In genomic region chr9:49980344-49981207, GRCm38 (mm10) we compare ENCODE assay signal across 8 mouse cellular contexts.
DNase-seq lines count a peak whose midpoint lies in the region; ATAC-seq and TF ChIP-seq lines count a peak whose summit lies in the region.

No protein-coding gene starts in this region.

- 56% methylated on average over 7 of the region's 7 CpGs for WGBS in intestine, embryonic 14.5 days
- WGBS in intestine, postnatal 0 days: 57% methylated on average over 7 of the region's 7 CpGs
- 51% methylated on average over 7 of the region's 7 CpGs for WGBS in forebrain, embryonic 16.5 days
- WGBS in hindbrain, embryonic 15.5 days: 47% methylated on average over 7 of the region's 7 CpGs

- H3K27ac ChIP-seq in intestine, embryonic 14.5 days (ENCODE audit: low read depth): peak overlapping the region; percentile 45
- H3K27ac ChIP-seq in intestine, postnatal 0 days (ENCODE audit: low read depth, low read length): no peak overlapping the region
- no peak overlapping the region; the same call in 1 of the 2 replicates for H3K27ac ChIP-seq in forebrain, embryonic 16.5 days (ENCODE audit: low read length)
- H3K27ac ChIP-seq in hindbrain, embryonic 15.5 days (replicated peaks): peak overlapping the region; percentile 17; the same call in 1 of the 2 replicates

- ATAC-seq in intestine, embryonic 14.5 days (replicated peaks; ENCODE audit: low FRiP score, low TSS enrichment, low read depth): peak; percentile 64
- ATAC-seq in intestine, postnatal 0 days: no peak
- ATAC-seq in forebrain, embryonic 16.5 days: peak; percentile 61
- ATAC-seq in hindbrain, embryonic 15.5 days (ENCODE audit: low FRiP score, low read depth): peak; percentile 76; the same call in 1 of the 2 replicates

- DNase-seq in intestine, embryonic 14.5 days (ENCODE audit: low spot score): peak; percentile 69
- DNase-seq in adrenal gland, postnatal 36 days: peak; percentile 58 to 65
- peak; percentile 64 to 75 for DNase-seq in layer of hippocampus, postnatal 36 days
- peak; percentile 82 for DNase-seq in right cerebral cortex, adult 2 months (ENCODE audit: low spot score in 2 of 2)
- no peak for DNase-seq in urinary bladder, adult 18-20 months (ENCODE audit: low spot score in 2 of 2)

- H3K9me3 ChIP-seq in intestine, embryonic 14.5 days (ENCODE audit: control insufficient read depth, low read length): no peaks in the 10 kb centered on the region
- no peaks in the 10 kb centered on the region for H3K9me3 ChIP-seq in intestine, postnatal 0 days (ENCODE audit: control insufficient read depth)
- H3K9me3 ChIP-seq in forebrain, embryonic 16.5 days (ENCODE audit: control insufficient read depth, low read length): no peaks in the 10 kb centered on the region
- no peaks in the 10 kb centered on the region for H3K9me3 ChIP-seq in hindbrain, embryonic 15.5 days

- no peak overlapping the region for H3K9ac ChIP-seq in intestine, embryonic 14.5 days (ENCODE audit: low read length)
- H3K9ac ChIP-seq in intestine, postnatal 0 days (ENCODE audit: low read depth, low read length): no peak overlapping the region
- H3K9ac ChIP-seq in forebrain, embryonic 16.5 days (replicated peaks; ENCODE audit: low read depth, low read length): no peak overlapping the region
- no peak overlapping the region for H3K9ac ChIP-seq in hindbrain, embryonic 15.5 days

- no peak for TF ChIP-seq CTCF in intestine, postnatal 0 days (IDR thresholded peaks at IDR 0.05; ENCODE audit: low read depth)

- no peaks in the 10 kb centered on the region for H3K27me3 ChIP-seq in intestine, embryonic 14.5 days (replicated peaks; ENCODE audit: control insufficient read depth, insufficient read depth, low read length)
- H3K27me3 ChIP-seq in intestine, postnatal 0 days (replicated peaks; ENCODE audit: control insufficient read depth, insufficient read depth, low read length): no peaks in the 10 kb centered on the region
- H3K27me3 ChIP-seq in forebrain, embryonic 16.5 days (replicated peaks; ENCODE audit: control insufficient read depth, insufficient read depth, low read length): no peaks in the 10 kb centered on the region
- H3K27me3 ChIP-seq in hindbrain, embryonic 15.5 days: no peaks in the 10 kb centered on the region

- peaks cover 23% of the 10 kb centered on the region for H3K4me1 ChIP-seq in intestine, embryonic 14.5 days (replicated peaks; ENCODE audit: control insufficient read depth, insufficient read depth, low read length)
- no peaks in the 10 kb centered on the region for H3K4me1 ChIP-seq in intestine, postnatal 0 days (replicated peaks; ENCODE audit: control insufficient read depth, insufficient read depth, low read length)
- H3K4me1 ChIP-seq in forebrain, embryonic 16.5 days (replicated peaks; ENCODE audit: control insufficient read depth, insufficient read depth, low read length): peaks cover 15% of the 10 kb centered on the region
- peaks cover 19% of the 10 kb centered on the region for H3K4me1 ChIP-seq in hindbrain, embryonic 15.5 days (replicated peaks)

- H3K4me3 ChIP-seq in intestine, embryonic 14.5 days (ENCODE audit: low read depth, low read length): no peak overlapping the region
- no peak overlapping the region for H3K4me3 ChIP-seq in intestine, postnatal 0 days (ENCODE audit: low read depth, low read length)
- no peak overlapping the region for H3K4me3 ChIP-seq in forebrain, embryonic 16.5 days (replicated peaks; ENCODE audit: low read length)
- no peak overlapping the region for H3K4me3 ChIP-seq in hindbrain, embryonic 15.5 days

- no peak overlapping the region for H3K4me2 ChIP-seq in intestine, embryonic 14.5 days (ENCODE audit: low read length)
- H3K4me2 ChIP-seq in intestine, postnatal 0 days (replicated peaks; ENCODE audit: low read depth): no peak overlapping the region
- H3K4me2 ChIP-seq in forebrain, embryonic 16.5 days (ENCODE audit: low read length): no peak overlapping the region
- no peak overlapping the region for H3K4me2 ChIP-seq in hindbrain, embryonic 15.5 days

- H3K36me3 ChIP-seq in intestine, embryonic 14.5 days (ENCODE audit: control insufficient read depth, insufficient read depth, low read length): no peaks in the 10 kb centered on the region
- no peaks in the 10 kb centered on the region for H3K36me3 ChIP-seq in intestine, postnatal 0 days (ENCODE audit: control insufficient read depth, insufficient read depth)
- H3K36me3 ChIP-seq in forebrain, embryonic 16.5 days (ENCODE audit: control insufficient read depth, insufficient read depth): no peaks in the 10 kb centered on the region
- H3K36me3 ChIP-seq in hindbrain, embryonic 15.5 days: no peaks in the 10 kb centered on the region

Comparison
In these comparisons a context has a peak if more than half of its experiments do, and no peak if none do; other contexts are left out.
1. H3K27ac ChIP-seq: peak in intestine, embryonic 14.5 days (single experiment) and hindbrain, embryonic 15.5 days (single experiment); none in intestine, postnatal 0 days (single experiment) and forebrain, embryonic 16.5 days (single experiment).
2. DNase-seq: peak in intestine, embryonic 14.5 days (single experiment), adrenal gland, postnatal 36 days (2 of 2), layer of hippocampus, postnatal 36 days (2 of 2) and right cerebral cortex, adult 2 months (2 of 2); none in urinary bladder, adult 18-20 months (0 of 2).